Mouse (Mus musculus) heart, adult 2 months (tissue): ENCODE results near the gene Lpcat1. TPM values are rescaled to one million over a fixed set of nuclear protein-coding genes. Genes with fewer than 3 reads are reported as not detected.

Source experiments
- DNase-seq, 2 experiments: peaks; one replicate each; pipeline ENCODE4 v3.0.0; 2021
- H3K27ac ChIP-seq: fragments of 200-600 bp; 2 replicates; pipeline ENCODE4 v1.8.1; 2022
- H3K27me3 ChIP-seq: fragments of 200-500 bp; 2 replicates; pipeline ENCODE4 v1.6.1; 2012; ENCODE audit warnings: mild to moderate bottlenecking, low read length, inconsistent platforms, mixed read lengths; ENCODE audit not compliant: control insufficient read depth, insufficient read depth
- H3K36me3 ChIP-seq: fragments of 200-500 bp; 2 replicates; pipeline ENCODE4 v1.6.1; 2012; ENCODE audit warnings: low read length, inconsistent platforms; ENCODE audit not compliant: control insufficient read depth, insufficient read depth
- H3K4me1 ChIP-seq: fragments of 200-500 bp; 2 replicates; pipeline ENCODE4 v1.6.1; 2011; ENCODE audit warnings: low read length; ENCODE audit not compliant: control insufficient read depth, insufficient read depth
- H3K4me3 ChIP-seq: fragments of 200-600 bp; 2 replicates; pipeline ENCODE4 v1.8.1; 2022
- H3K79me2 ChIP-seq: fragments of 200-500 bp; replicated peaks from 2 replicates; pipeline ENCODE4 v1.6.1; 2012; ENCODE audit warnings: mild to moderate bottlenecking, inconsistent platforms, low read length, moderate library complexity, mixed read lengths; ENCODE audit not compliant: control insufficient read depth, insufficient read depth
- H3K9ac ChIP-seq: fragments of 200-500 bp; 2 replicates; pipeline ENCODE4 v1.6.1; 2012; ENCODE audit warnings: low read depth, mild to moderate bottlenecking, control low read depth, inconsistent platforms, low read length, mixed read lengths
- CTCF ChIP-seq: fragments of 200-600 bp; IDR thresholded peaks from 2 replicates; pipeline ENCODE4 v1.8.1; 2022; ENCODE audit warnings: antibody characterized with exemption, mild to moderate bottlenecking, moderate library complexity
- EP300 ChIP-seq: fragments of 200-500 bp; IDR thresholded peaks from 2 replicates; pipeline ENCODE4 v1.6.1; 2011; ENCODE audit warnings: low read depth, low read length, control low read depth; ENCODE audit not compliant: insufficient read depth
- POLR2A ChIP-seq: fragments of 200-500 bp; IDR thresholded peaks from 2 replicates; pipeline ENCODE4 v1.6.1; 2011; ENCODE audit warnings: mild to moderate bottlenecking, low read depth, low read length, control low read depth; ENCODE audit not compliant: insufficient read depth
- WGBS: fragments of 180-500 bp; shearing (Covaris S2); methylation state at CpG from one replicate; pipeline ENCODE4 v1.1.7; 2018; 5-methylcytosine and 5-hydroxymethylcytosine counted together
- intact Hi-C: fragments of 180-260 bp; cut with DNase I; formaldehyde crosslinking; loops from one replicate; pipeline ENCODE4 v1.15.1; 2025
- polyA plus RNA-seq: library from polyadenylated mRNA; depleted of rRNA; stranded (reverse); fragments of >200 nt; gene quantifications from 2 replicates; pipeline ENCODE4 v1.2.3, GENCODE M21; 2012
- total RNA-seq, 2 experiments: library from RNA; stranded (reverse); gene quantifications; 2 replicates each; pipeline ENCODE4 v1.2.3; 2021

The Lpcat1 gene
- total and polyA plus RNA-seq, 3 experiments, result 7.5 to 13.1 (median 11.1) TPM

DNA sequence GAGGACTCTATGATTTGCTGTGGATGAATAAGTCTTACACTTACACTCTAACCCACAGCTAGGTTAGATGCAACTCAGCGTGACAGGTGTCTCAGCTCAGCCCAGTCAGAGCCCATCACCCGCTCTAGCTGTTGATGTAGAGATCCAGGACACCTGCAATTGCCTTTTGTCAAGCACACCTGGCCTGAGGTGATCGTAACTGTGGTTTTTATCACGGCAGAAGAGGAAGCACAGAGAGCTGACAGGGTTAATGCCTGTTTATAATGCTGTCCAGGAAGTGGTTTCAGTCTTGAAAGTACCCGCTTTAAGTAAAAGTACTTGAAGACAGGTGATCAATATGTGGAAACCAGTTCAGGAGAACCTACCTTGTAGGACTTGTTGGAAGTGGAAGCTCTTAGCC is 32.3 kb upstream of the Lpcat1 start:
- TF ChIP-seq EP300, result no peak
- no peak for TF ChIP-seq CTCF
- TF ChIP-seq POLR2A, result no peak
- no peaks in the 10 kb centered on the region for H3K27me3 ChIP-seq
- no peak for DNase-seq
- no peak overlapping the region for H3K4me3 ChIP-seq
- H3K4me1 ChIP-seq, result peaks cover 2% of the 10 kb centered on the region; the same call in 1 of the 2 replicates
- 82% methylated on average over 5 of the region's 5 CpGs for WGBS
- H3K79me2 ChIP-seq, result no peaks in the 10 kb centered on the region
- H3K27ac ChIP-seq, result no peak overlapping the region
- H3K9ac ChIP-seq, result no peak overlapping the region
- H3K36me3 ChIP-seq, result no peaks in the 10 kb centered on the region
- intact Hi-C loops, result no loop called here

DNA sequence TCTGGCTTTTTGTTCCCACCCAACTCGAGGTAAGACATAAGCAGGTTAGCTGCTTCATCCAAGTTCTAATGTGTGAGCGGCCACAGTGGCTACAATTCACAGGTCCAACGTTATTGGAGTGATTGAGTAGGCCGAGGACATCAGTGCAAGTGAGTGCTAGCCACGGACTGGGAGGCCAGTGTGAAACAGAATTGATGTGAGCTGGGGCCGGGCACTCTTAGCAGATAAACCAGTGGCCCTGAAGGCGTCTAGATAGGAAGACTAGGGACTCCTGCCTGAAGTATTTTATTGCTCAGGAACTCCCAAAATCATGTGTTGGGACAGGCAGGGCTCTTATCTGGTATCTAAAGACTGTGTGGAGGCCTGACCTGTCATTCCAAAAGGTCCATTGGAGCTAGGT is 31.3 kb upstream of the Lpcat1 start:
- Histone ChIP-seq H3K27ac (no peak overlapping the region), H3K4me3 (no peak overlapping the region), H3K79me2 (no peaks in the 10 kb centered on the region), H3K27me3 (no peaks in the 10 kb centered on the region), H3K9ac (no peak overlapping the region), H3K4me1 (peaks cover 7% of the 10 kb centered on the region), H3K36me3 (no peaks in the 10 kb centered on the region)
- 87% methylated on average over 7 of the region's 7 CpGs for WGBS
- TF ChIP-seq POLR2A, result no peak
- TF ChIP-seq CTCF, result no peak
- TF ChIP-seq EP300, result no peak
- intact Hi-C loops, result no loop called here
- DNase-seq, result no peak

DNA sequence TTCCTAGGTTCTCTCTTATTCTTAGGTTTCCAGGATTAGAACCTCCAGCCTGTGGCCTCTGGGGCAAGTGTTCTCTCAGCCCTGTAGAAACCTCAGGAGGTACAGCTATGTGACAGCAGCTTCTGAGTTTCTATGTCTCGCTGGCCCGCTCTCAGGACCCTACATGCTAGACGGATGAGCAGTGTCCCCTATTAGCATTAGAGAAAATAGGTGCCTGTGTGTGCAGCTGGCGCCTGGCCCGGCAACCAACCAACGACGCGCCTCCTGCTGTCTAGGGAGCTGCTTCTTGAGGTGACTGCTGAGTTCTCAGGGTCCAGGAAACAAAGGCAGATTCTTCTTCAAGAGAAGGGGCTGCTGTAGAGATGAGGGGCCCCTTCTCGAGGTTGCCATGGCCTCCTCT is 27.9 kb upstream of the Lpcat1 start:
- H3K4me1 ChIP-seq, result peaks cover 12% of the 10 kb centered on the region
- WGBS, result 90% methylated on average over 9 of the region's 9 CpGs
- no peak overlapping the region for H3K4me3 ChIP-seq
- TF ChIP-seq CTCF (no peak), EP300 (no peak), POLR2A (no peak)
- no peaks in the 10 kb centered on the region for H3K79me2 ChIP-seq
- H3K27ac ChIP-seq, result no peak overlapping the region
- no peaks in the 10 kb centered on the region for H3K27me3 ChIP-seq
- no peak for DNase-seq
- H3K36me3 ChIP-seq, result no peaks in the 10 kb centered on the region
- no peak overlapping the region for H3K9ac ChIP-seq
- intact Hi-C loops, result no loop called here

DNA sequence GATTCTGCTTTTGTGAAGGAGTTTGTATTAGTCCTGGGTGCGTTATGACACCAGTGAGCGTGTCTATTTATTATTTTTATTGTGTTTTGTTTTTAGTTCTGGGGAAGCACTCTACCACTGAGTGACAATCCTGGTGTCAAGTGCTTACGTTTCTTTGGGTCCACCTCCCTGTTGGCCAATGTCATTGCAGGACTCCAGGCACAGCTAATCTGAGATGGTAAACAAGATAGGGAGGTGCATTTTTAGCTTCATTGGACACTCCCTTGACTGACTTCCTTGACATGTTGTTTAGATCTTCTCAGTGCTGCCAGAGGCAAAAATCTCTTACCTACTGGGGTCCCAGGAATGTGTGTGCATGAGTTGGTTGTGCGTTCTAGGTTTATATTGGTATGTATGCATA is 26.0 kb upstream of the Lpcat1 start:
- Histone ChIP-seq H3K27ac (peak overlapping the region; percentile 83), H3K9ac (no peak overlapping the region), H3K27me3 (no peaks in the 10 kb centered on the region), H3K36me3 (no peaks in the 10 kb centered on the region), H3K4me1 (peaks cover 15% of the 10 kb centered on the region), H3K4me3 (no peak overlapping the region), H3K79me2 (no peaks in the 10 kb centered on the region)
- intact Hi-C loops, result no loop called here
- TF ChIP-seq EP300 (peak; percentile 72; the same call in 1 of the 2 replicates), CTCF (0 out of 2 replicates have a peak, but pooled peaks have one; percentile 16), POLR2A (0 out of 2 replicates have a peak, but pooled peaks have one; percentile 30)
- 70% methylated on average over 4 of the region's 4 CpGs for WGBS
- peak in 1 of 2 experiments; percentile 25 for DNase-seq

DNA sequence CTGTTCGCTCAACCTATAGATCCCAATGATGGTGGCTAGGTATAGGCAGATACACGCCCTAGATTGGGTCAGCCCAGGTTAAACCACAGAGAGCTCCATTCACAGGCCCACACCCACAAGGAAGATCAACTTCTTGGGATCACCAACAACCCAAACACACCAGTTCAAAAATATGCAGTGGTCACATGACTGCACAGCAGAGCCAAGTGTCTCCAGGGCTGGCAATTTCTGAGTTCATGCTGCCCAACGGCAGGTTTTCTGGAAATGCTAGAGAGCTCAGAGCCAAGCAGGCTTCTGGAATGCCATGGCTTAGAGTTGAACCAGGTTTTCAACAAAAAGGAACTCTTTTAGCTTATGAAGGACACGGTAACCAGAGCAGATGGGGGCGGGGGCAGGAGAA is 25.3 kb upstream of the Lpcat1 start:
- intact Hi-C loops, result no loop called here
- no peak overlapping the region for H3K4me3 ChIP-seq
- peak overlapping the region; percentile 83 for H3K27ac ChIP-seq
- H3K79me2 ChIP-seq, result no peaks in the 10 kb centered on the region
- no peaks in the 10 kb centered on the region for H3K36me3 ChIP-seq
- no peak for TF ChIP-seq POLR2A
- TF ChIP-seq EP300, result no peak
- TF ChIP-seq CTCF, result no peak
- H3K27me3 ChIP-seq, result no peaks in the 10 kb centered on the region
- H3K9ac ChIP-seq, result no peak overlapping the region
- 76% methylated on average over 5 of the region's 5 CpGs for WGBS
- H3K4me1 ChIP-seq, result peaks cover 15% of the 10 kb centered on the region
- no peak for DNase-seq

DNA sequence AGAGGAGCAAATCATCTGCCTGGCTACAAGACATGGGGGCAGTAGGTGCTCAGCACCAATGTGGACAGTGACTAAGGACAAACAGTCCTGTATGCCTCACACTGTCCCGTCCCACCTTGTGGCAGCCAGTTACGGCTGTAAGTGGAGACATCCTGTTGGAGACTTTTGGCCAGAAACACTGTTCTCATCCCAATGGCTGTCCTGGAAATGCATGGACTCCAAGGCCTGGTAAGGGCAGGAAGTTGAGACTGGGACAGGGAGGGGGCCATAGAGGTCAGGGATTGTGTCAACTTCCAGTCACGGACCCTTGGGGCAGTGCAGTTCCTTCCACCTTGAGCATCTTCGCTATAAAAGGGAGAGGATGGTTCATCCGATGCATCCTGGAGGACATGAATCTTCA is 24.6 kb upstream of the Lpcat1 start:
- 59% methylated on average over 5 of the region's 5 CpGs for WGBS
- H3K4me3 ChIP-seq, result no peak overlapping the region
- peaks cover 15% of the 10 kb centered on the region for H3K4me1 ChIP-seq
- peak overlapping the region; percentile 83 for H3K27ac ChIP-seq
- intact Hi-C loops, result no loop called here
- TF ChIP-seq EP300 (0 out of 2 replicates have a peak, but pooled peaks have one; percentile 31), CTCF (no peak), POLR2A (no peak)
- no peaks in the 10 kb centered on the region for H3K79me2 ChIP-seq
- H3K27me3 ChIP-seq, result no peaks in the 10 kb centered on the region
- H3K9ac ChIP-seq, result no peak overlapping the region
- peak in 1 of 2 experiments; percentile 35 for DNase-seq
- no peaks in the 10 kb centered on the region for H3K36me3 ChIP-seq
